Mouse (Mus musculus): ENCODE measurements around the gene Gm10401. TPM values are rescaled to one million over a fixed set of nuclear protein-coding genes. Genes with fewer than 3 reads are reported as not detected.

Gene Gm10401
- polyA plus RNA-seq, 1 experiment, result not detected

DNA sequence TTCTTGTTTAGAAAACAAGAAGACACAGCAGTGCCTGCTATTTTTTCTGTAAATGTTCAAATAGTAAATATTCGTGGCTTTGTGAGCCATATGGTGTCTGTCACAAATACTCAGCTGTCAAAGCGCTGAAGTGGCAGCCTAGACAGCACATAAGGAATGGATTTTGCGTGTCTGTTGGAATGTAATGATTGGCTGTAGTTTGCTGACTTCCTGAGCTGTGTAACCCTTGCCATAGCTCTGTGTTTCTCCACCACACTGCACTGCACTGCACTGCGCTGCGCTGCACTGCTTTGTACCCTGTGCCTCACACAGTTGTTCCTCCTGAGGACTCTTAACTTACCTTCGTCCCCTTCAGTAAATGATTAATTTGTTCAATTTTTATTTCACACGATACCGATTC lies 45.5 kb downstream of the Gm10401 start:
- Histone ChIP-seq H3K9me3 (ENCODE audit: control insufficient read depth, low read length) (peaks cover 7% of the 10 kb centered on the region), H3K27me3 (ENCODE audit: control insufficient read depth) (no peaks in the 10 kb centered on the region), H3K4me3 (replicated peaks) (no peak overlapping the region), H3K36me3 (ENCODE audit: control insufficient read depth) (peaks cover 46% of the 10 kb centered on the region), H3K4me1 (ENCODE audit: control insufficient read depth) (peaks cover 95% of the 10 kb centered on the region)
- TF ChIP-seq GATA1 (IDR thresholded peaks at IDR 0.05; ENCODE audit: low read length), result no peak
- no peak for TF ChIP-seq TAL1 (IDR thresholded peaks at IDR 0.05; ENCODE audit: low read length)

GRCm38 (mm10) chr5:115050776-115051175 lies 47.3 kb downstream of the Gm10401 start:
- Histone ChIP-seq H3K27me3 (ENCODE audit: control insufficient read depth) (no peaks in the 10 kb centered on the region), H3K4me3 (replicated peaks) (no peak overlapping the region), H3K36me3 (ENCODE audit: control insufficient read depth) (peaks cover 35% of the 10 kb centered on the region), H3K9me3 (ENCODE audit: control insufficient read depth, low read length) (no peaks in the 10 kb centered on the region), H3K4me1 (ENCODE audit: control insufficient read depth) (peaks cover 79% of the 10 kb centered on the region)
- TF ChIP-seq TAL1 (IDR thresholded peaks at IDR 0.05; ENCODE audit: low read length) (no peak), GATA1 (IDR thresholded peaks at IDR 0.05; ENCODE audit: low read length) (no peak)

GRCm38 (mm10) chr5:115049692-115050091 lies 48.4 kb downstream of the Gm10401 start:
- TF ChIP-seq GATA1 (IDR thresholded peaks at IDR 0.05; ENCODE audit: low read length), result no peak
- TF ChIP-seq TAL1 (IDR thresholded peaks at IDR 0.05; ENCODE audit: low read length), result no peak
- no peaks in the 10 kb centered on the region for H3K9me3 ChIP-seq (ENCODE audit: control insufficient read depth, low read length)
- H3K4me3 ChIP-seq (replicated peaks), result no peak overlapping the region
- H3K4me1 ChIP-seq (ENCODE audit: control insufficient read depth), result peaks cover 78% of the 10 kb centered on the region
- H3K27me3 ChIP-seq (ENCODE audit: control insufficient read depth), result no peaks in the 10 kb centered on the region
- H3K36me3 ChIP-seq (ENCODE audit: control insufficient read depth), result peaks cover 38% of the 10 kb centered on the region

Other genes starting within 250 kb of the Gm10401 start
- 0.02 TPM in 1 of 2 replicates, not detected in the other for gene 4930519G04Rik, start 244.6 kb downstream of the Gm10401 start, polyA plus RNA-seq (2012)
- not detected in 2 replicates for gene Gm9936, start 239.6 kb downstream of the Gm10401 start, polyA plus RNA-seq (2012)
- gene Oasl2, start 201.4 kb downstream of the Gm10401 start, polyA plus RNA-seq (2012), result 0.02 and 0.09 TPM in 2 replicates
- gene Oasl1, start 175.1 kb downstream of the Gm10401 start, polyA plus RNA-seq (2012), result not detected in 2 replicates
- 2.4 and 3.3 TPM in 2 replicates for gene 2210016L21Rik, start 156.1 kb downstream of the Gm10401 start, polyA plus RNA-seq (2012)
- 0.03 and 0.14 TPM in 2 replicates for gene Hnf1a, start 127.2 kb downstream of the Gm10401 start, polyA plus RNA-seq (2012)
- gene Sppl3, start 87.2 kb downstream of the Gm10401 start, polyA plus RNA-seq (2012), result 4.4 and 4.6 TPM in 2 replicates
- gene Acads, start 21.1 kb upstream of the Gm10401 start, polyA plus RNA-seq (2012), result 0.71 and 0.84 TPM in 2 replicates
- 1.3 and 1.6 TPM in 2 replicates for gene Unc119b, start 36.7 kb upstream of the Gm10401 start, polyA plus RNA-seq (2012)
- gene Mlec, start 59.9 kb upstream of the Gm10401 start, polyA plus RNA-seq (2012), result 0.53 and 0.69 TPM in 2 replicates
- not detected in 2 replicates for gene Cabp1, start 96.1 kb upstream of the Gm10401 start, polyA plus RNA-seq (2012)
- 12.0 and 13.2 TPM in 2 replicates for gene Pop5, start 137.5 kb upstream of the Gm10401 start, polyA plus RNA-seq (2012)
- 97.3 and 107 TPM in 2 replicates for gene Rnf10, start 174.6 kb upstream of the Gm10401 start, polyA plus RNA-seq (2012)
- gene Coq5, start 181.4 kb upstream of the Gm10401 start, polyA plus RNA-seq (2012), result 1.6 and 1.9 TPM in 2 replicates
- gene Dynll1, start 202.7 kb upstream of the Gm10401 start, polyA plus RNA-seq (2012), result 85.2 and 91.7 TPM in 2 replicates
- gene Srsf9, start 228.9 kb upstream of the Gm10401 start, polyA plus RNA-seq (2012), result 5.3 and 5.5 TPM in 2 replicates
- gene Gatc, start 242.9 kb upstream of the Gm10401 start, polyA plus RNA-seq (2012), result 1.4 and 1.7 TPM in 2 replicates
- 0.33 and 0.72 TPM in 2 replicates for gene Triap1, start 242.9 kb upstream of the Gm10401 start, polyA plus RNA-seq (2012)